Mouse (Mus musculus): ENCODE data around the gene Letmd1. TPM values are rescaled to one million over a fixed set of nuclear protein-coding genes. Genes with fewer than 3 reads are reported as not detected.

The Letmd1 gene
- polyA plus RNA-seq, 1 experiment from 2014 or later: 44.7 TPM

DNA sequence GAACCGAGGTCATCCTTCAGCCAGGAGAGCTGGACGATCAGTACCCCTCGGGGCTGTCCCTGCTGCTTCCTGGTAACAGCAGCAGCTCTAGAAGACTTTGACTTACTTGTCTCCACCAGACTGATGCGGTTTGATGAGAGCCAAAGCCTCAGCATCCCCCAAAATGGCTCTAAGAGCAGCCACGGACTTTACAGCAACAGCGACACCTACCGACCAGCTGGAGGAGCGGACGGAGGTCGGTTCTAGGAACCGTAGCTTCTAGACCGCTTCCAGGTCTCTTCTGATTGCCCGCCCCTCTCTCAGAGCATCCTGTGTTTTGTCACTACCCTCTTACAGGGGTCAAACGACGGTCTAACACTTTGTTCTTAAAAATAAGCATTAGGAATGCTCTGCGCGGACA is 11.5 kb upstream of the Letmd1 start:
- H3K27ac ChIP-seq: no peak overlapping the region
- H3K4me3 ChIP-seq: no peak overlapping the region
- no peaks in the 10 kb centered on the region for H3K4me1 ChIP-seq
- no peaks in the 10 kb centered on the region for H3K9me3 ChIP-seq (replicated peaks)
- H3K36me3 ChIP-seq (ENCODE audit: poor library complexity, severe bottlenecking): no peaks in the 10 kb centered on the region
- H3K27me3 ChIP-seq: peaks cover 11% of the 10 kb centered on the region; the same call in 1 of the 2 replicates
- ATAC-seq: peak; percentile 68; the same call in 1 of the 2 replicates
- H3K9ac ChIP-seq: no peak overlapping the region
- 11% methylated on average over 17 of the region's 17 CpGs for WGBS
- H3K4me2 ChIP-seq: 0 out of 2 replicates have a peak overlapping the region, but pooled peaks have one; percentile 7

DNA sequence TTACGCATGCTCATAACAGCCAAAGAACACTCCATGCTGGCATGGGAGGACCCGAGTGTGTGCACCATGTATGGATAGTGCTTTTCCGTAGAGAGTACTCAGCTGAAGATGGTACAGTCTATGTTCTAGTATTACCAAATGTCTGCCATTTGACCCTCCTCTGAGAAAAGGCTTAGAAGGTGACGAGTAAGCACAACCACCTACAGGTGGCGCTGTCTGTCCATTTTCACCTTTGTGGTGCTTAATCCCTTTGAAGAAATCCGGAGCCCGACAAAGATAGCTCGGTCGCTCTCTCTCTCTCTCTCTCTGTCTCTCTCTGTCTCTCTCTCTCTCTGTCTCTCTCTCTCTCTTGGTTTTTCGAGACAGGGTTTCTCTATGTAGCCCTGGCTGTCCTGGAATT is 10.8 kb upstream of the Letmd1 start:
- no peaks in the 10 kb centered on the region for H3K4me1 ChIP-seq
- no peak overlapping the region for H3K4me3 ChIP-seq
- ATAC-seq: 0 out of 2 replicates have a peak, but pooled peaks have one; percentile 24
- no peak overlapping the region for H3K4me2 ChIP-seq
- WGBS: 42% methylated on average over 10 of the region's 10 CpGs
- no peaks in the 10 kb centered on the region for H3K36me3 ChIP-seq (ENCODE audit: poor library complexity, severe bottlenecking)
- no peak overlapping the region for H3K9ac ChIP-seq
- H3K9me3 ChIP-seq (replicated peaks): no peaks in the 10 kb centered on the region
- H3K27ac ChIP-seq: no peak overlapping the region
- H3K27me3 ChIP-seq: peaks cover 11% of the 10 kb centered on the region; the same call in 1 of the 2 replicates

DNA sequence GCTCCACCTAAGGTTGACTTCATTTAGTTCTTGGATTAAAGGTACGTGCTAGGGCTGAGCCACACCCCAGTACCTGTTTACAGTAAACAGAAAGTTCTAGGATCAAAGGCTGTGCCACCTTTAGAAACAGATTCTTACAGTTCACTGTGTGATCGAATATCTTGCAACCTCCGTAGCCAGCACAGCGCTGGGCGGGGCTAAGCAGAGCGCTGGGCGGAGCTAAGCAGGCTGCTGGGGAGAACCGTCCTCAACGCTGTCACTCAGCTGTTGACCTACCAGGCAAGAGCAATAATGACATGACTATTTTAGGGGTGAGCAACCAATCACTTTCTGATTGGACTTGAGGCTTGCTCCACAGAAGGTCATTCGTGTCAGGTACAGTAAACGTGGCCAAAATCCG is 7.9 kb upstream of the Letmd1 start:
- ATAC-seq: 0 out of 2 replicates have a peak, but pooled peaks have one; percentile 30
- H3K27me3 ChIP-seq: peaks cover 11% of the 10 kb centered on the region; the same call in 1 of the 2 replicates
- H3K4me3 ChIP-seq: no peak overlapping the region
- H3K36me3 ChIP-seq (ENCODE audit: poor library complexity, severe bottlenecking): no peaks in the 10 kb centered on the region
- no peak overlapping the region for H3K9ac ChIP-seq
- H3K9me3 ChIP-seq (replicated peaks): no peaks in the 10 kb centered on the region
- 11% methylated on average over 12 of the region's 12 CpGs for WGBS
- H3K4me1 ChIP-seq: no peaks in the 10 kb centered on the region
- peak overlapping the region; percentile 15; the same call in 1 of the 2 replicates for H3K4me2 ChIP-seq
- no peak overlapping the region for H3K27ac ChIP-seq

DNA sequence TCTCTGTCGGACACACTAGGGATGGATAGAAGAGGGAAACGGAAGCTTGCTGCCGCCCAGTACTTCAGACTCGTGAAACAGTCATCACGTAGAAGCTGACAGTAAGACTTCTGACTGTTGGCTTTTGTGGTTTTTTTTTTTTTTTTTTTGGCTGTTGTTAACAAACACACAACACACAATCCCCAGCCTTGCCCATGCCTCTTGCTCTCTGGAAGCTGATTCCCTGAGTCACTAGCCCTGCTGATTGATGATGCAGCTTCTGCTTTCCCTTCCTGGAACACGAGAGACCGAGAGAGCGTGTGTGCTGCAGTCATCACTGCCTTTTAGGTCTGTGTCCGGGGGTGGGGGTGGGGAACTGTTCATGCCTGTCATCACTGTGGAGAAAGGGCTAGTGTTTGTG is 7.2 kb upstream of the Letmd1 start:
- WGBS: 72% methylated on average over 9 of the region's 9 CpGs
- no peaks in the 10 kb centered on the region for H3K9me3 ChIP-seq (replicated peaks)
- no peaks in the 10 kb centered on the region for H3K4me1 ChIP-seq
- no peak for ATAC-seq
- H3K36me3 ChIP-seq (ENCODE audit: poor library complexity, severe bottlenecking): no peaks in the 10 kb centered on the region
- no peak overlapping the region for H3K27ac ChIP-seq
- H3K4me2 ChIP-seq: no peak overlapping the region
- no peak overlapping the region for H3K4me3 ChIP-seq
- H3K27me3 ChIP-seq: peaks cover 11% of the 10 kb centered on the region; the same call in 1 of the 2 replicates
- H3K9ac ChIP-seq: no peak overlapping the region

DNA sequence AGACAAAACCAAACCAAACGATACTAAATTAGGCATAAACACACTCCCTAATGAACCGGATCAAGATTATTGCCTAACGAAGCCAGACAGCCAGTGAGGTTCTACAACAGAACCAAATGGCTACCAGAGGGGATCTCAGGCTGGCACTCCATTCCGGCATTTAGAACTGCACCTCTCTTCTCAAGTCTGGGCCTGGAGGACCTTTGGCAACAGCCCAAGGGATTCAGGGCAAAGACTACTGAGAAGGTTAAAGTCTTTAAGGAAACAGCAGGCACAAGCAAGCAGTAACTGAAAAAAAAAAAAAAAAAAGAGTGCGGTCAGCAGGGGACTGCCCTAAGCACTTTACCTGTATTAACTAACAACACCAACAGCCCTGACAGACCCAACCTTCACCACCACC is 6.7 kb upstream of the Letmd1 start:
- no peak overlapping the region for H3K27ac ChIP-seq
- H3K27me3 ChIP-seq: peaks cover 11% of the 10 kb centered on the region; the same call in 1 of the 2 replicates
- no peak overlapping the region for H3K9ac ChIP-seq
- no peaks in the 10 kb centered on the region for H3K36me3 ChIP-seq (ENCODE audit: poor library complexity, severe bottlenecking)
- WGBS: 62% methylated on average over 5 of the region's 5 CpGs
- H3K9me3 ChIP-seq (replicated peaks): no peaks in the 10 kb centered on the region
- no peak overlapping the region for H3K4me2 ChIP-seq
- H3K4me3 ChIP-seq: no peak overlapping the region
- H3K4me1 ChIP-seq: no peaks in the 10 kb centered on the region
- ATAC-seq: no peak

DNA sequence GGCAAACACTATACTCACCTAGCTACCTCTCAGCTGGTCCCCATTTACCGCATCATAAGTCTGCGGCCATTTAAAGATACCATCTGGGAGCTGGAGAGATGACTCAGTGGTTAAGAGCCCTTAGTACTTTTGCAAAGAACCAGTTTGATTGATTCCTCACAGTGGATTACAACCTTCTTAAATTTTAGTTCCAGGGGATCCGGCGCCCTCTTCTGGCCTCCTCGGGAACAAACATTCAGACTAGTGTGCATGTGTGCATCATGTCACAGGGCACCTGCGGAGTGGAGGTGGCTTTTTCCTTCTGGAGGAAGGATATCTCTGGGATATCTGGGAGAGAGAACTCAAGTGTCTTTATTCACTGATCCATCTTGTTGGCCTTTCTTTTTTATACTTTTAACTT is 5.1 kb upstream of the Letmd1 start:
- WGBS: 28% methylated on average over 6 of the region's 6 CpGs
- Histone ChIP-seq H3K4me2 (no peak overlapping the region), H3K27ac (no peak overlapping the region), H3K4me3 (no peak overlapping the region), H3K9ac (no peak overlapping the region), H3K27me3 (peaks cover 8% of the 10 kb centered on the region; the same call in 1 of the 2 replicates), H3K36me3 (ENCODE audit: poor library complexity, severe bottlenecking) (no peaks in the 10 kb centered on the region), H3K4me1 (peaks cover 11% of the 10 kb centered on the region), H3K9me3 (replicated peaks) (no peaks in the 10 kb centered on the region)
- ATAC-seq: no peak

DNA sequence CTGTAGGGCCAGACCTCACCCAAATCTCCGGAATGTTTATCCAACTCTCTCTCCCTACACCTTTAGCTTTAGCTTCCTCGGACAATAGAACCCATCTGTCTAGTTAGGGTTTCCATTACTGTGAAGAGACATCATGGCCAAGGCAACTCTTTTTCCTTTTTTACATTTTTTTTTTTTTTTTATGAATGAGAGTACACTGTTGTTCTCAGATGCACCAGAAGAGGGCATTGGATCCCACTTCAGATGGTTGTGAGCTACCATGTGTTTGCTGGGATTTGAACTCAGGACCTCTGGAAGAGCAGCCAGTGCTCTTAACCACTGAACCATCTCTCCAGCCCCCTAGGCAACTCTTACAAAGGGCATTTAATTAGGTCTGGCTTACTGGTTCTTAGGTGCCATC is 3.4 kb upstream of the Letmd1 start:
- Histone ChIP-seq H3K4me3 (no peak overlapping the region), H3K4me1 (peaks cover 22% of the 10 kb centered on the region), H3K27me3 (peaks cover under 1% of the 10 kb centered on the region; the same call in 1 of the 2 replicates), H3K9ac (no peak overlapping the region), H3K36me3 (ENCODE audit: poor library complexity, severe bottlenecking) (no peaks in the 10 kb centered on the region), H3K4me2 (no peak overlapping the region), H3K9me3 (replicated peaks) (no peaks in the 10 kb centered on the region), H3K27ac (no peak overlapping the region)
- 75% methylated on average over 2 of the region's 2 CpGs for WGBS
- no peak for ATAC-seq

DNA sequence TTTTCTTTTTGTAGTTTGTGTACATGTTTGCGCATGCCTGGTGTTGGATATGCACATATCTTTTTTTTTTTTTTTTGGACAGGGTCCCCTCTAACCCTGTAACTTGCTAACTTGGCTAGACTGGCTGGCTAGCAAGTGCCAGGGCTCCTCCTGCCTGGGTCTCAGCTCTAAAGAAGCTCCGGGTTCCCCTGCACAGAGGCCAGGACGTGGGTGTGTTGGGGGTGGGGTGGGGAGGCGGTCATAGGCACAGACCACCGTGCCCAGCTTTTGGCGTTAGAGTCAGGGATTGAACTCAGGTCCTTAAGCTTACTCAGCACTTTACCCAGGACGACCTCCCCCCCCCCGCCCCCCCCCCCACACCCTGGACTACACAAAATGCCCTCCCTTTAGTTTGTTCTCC is 1.1 kb upstream of the Letmd1 start:
- Histone ChIP-seq H3K4me2 (peak overlapping the region; percentile 89), H3K36me3 (ENCODE audit: poor library complexity, severe bottlenecking) (peaks cover 19% of the 10 kb centered on the region), H3K9ac (peak overlapping the region; percentile 87; the same call in 1 of the 2 replicates), H3K27ac (no peak overlapping the region), H3K9me3 (replicated peaks) (no peaks in the 10 kb centered on the region; the same call in 1 of the 2 replicates), H3K4me1 (peaks cover 25% of the 10 kb centered on the region), H3K27me3 (no peaks in the 10 kb centered on the region), H3K4me3 (peak overlapping the region; percentile 80)
- ATAC-seq: no peak
- 38% methylated on average over 8 of the region's 8 CpGs for WGBS

DNA sequence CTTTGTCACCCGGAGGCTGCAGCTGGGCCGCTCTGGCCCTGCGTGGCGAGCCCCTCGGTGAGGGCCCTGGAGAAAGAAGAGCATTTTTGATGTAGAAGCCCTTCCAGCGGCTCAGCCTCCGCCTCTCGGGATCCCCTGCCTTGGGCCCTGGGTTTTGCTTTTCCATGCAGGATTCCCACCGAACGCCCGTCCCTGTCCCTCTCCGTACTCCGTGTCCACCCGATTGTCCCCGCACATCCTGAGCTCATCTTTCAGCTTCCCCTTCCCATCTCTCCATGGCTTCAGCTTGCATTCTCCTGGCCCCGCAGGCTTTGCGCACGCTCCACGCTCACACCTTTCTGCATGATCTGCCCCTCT is 344 bp downstream of the Letmd1 start:
- WGBS: under 1% methylated on average over 19 of the region's 19 CpGs

DNA sequence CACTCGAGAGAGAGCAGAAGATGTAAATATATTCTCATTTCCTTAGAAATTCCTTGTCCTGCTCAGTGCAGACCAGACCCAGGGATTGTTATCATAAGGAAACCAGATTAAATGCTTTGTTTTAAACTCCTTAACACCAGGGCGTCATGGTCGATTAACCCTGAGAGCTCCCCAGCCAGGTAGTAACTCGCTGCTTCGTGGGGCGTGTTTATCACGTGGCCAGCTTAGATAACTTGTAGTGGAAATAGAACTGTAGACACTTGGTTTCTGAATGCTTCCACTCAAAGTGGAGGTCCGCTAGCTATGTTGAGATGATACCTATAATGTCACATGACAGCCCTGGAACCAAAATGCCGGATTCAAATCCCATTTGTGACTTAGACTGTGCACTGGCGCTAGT is 1.2 kb downstream of the Letmd1 start:
- ATAC-seq: no peak
- peaks cover 25% of the 10 kb centered on the region for H3K4me1 ChIP-seq
- peak overlapping the region; percentile 80 for H3K4me3 ChIP-seq
- peak overlapping the region; percentile 89 for H3K4me2 ChIP-seq
- no peaks in the 10 kb centered on the region; the same call in 1 of the 2 replicates for H3K9me3 ChIP-seq (replicated peaks)
- 71% methylated on average over 10 of the region's 10 CpGs for WGBS
- no peak overlapping the region for H3K27ac ChIP-seq
- no peaks in the 10 kb centered on the region for H3K27me3 ChIP-seq
- H3K36me3 ChIP-seq (ENCODE audit: poor library complexity, severe bottlenecking): peaks cover 42% of the 10 kb centered on the region
- H3K9ac ChIP-seq: peak overlapping the region; percentile 87

More for the DNA sequence above, 344 bp downstream of the Letmd1 start:
- ATAC-seq: no peak
- Histone ChIP-seq H3K4me3 (peak overlapping the region; percentile 80), H3K9me3 (replicated peaks) (no peaks in the 10 kb centered on the region; the same call in 1 of the 2 replicates), H3K36me3 (ENCODE audit: poor library complexity, severe bottlenecking) (peaks cover 34% of the 10 kb centered on the region), H3K27me3 (no peaks in the 10 kb centered on the region), H3K4me1 (peaks cover 25% of the 10 kb centered on the region), H3K4me2 (peak overlapping the region; percentile 89), H3K9ac (peak overlapping the region; percentile 87), H3K27ac (peak overlapping the region; percentile 80)

DNA sequence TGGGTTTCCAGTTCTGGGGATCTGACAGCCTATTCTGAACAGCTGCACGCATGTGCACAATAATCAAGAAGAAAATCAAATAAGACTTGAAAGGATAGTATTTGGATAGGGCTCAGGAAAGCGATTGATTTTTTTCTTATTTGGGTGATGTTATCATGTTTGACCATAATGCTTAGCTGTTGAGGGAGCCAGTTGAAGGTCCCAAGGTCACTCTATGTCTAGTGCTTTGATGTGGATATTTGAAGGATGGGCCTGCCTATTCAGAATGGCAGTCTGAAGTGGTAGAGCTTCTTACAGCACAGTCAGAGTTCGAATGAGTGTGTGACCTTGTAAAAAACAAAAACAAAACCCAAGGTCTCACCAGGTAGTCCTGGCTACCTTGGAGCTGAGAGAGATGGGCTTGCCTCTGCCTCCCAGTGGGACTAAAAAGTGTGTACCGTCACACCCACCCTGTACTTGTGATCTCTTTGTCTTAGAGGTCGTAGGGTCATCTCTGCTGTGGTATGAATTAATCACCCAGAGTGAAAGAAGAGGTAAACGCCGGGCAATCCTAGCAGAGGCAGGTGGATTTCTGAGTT is 5.2 kb downstream of the Letmd1 start:
- ATAC-seq: no peak
- Histone ChIP-seq H3K4me2 (no peak overlapping the region), H3K9ac (no peak overlapping the region), H3K4me1 (peaks cover 13% of the 10 kb centered on the region), H3K9me3 (replicated peaks) (no peaks in the 10 kb centered on the region; the same call in 1 of the 2 replicates), H3K36me3 (ENCODE audit: poor library complexity, severe bottlenecking) (peaks cover 81% of the 10 kb centered on the region), H3K27ac (no peak overlapping the region), H3K4me3 (no peak overlapping the region), H3K27me3 (no peaks in the 10 kb centered on the region)
- 82% methylated on average over 7 of the region's 7 CpGs for WGBS

DNA sequence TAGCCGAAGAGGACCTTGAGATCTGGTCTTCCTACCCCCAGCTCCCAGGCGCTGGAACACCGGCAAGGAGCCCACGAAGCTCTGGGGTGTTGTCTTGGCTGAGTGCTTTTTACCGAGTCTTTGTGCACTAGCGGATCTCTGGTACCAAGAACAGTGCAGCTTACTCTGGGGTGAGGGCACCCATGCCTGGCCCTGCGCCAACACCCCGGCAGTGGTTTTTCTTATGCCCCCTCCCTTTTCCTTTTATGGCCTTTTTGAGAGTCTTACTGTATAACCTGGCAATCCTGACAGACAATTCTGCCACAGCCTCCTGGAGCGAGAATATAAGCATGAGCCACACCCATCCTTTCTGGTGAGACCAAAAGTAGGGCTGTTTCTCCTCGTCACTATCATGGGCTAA is 9.5 kb downstream of the Letmd1 start:
- ATAC-seq: no peak
- 89% methylated on average over 10 of the region's 10 CpGs for WGBS
- no peaks in the 10 kb centered on the region for H3K27me3 ChIP-seq
- H3K36me3 ChIP-seq (ENCODE audit: poor library complexity, severe bottlenecking): peaks cover 99% of the 10 kb centered on the region
- no peaks in the 10 kb centered on the region for H3K9me3 ChIP-seq (replicated peaks)
- no peak overlapping the region for H3K4me3 ChIP-seq
- H3K9ac ChIP-seq: no peak overlapping the region
- H3K4me2 ChIP-seq: no peak overlapping the region
- H3K4me1 ChIP-seq: no peaks in the 10 kb centered on the region
- no peak overlapping the region for H3K27ac ChIP-seq

DNA sequence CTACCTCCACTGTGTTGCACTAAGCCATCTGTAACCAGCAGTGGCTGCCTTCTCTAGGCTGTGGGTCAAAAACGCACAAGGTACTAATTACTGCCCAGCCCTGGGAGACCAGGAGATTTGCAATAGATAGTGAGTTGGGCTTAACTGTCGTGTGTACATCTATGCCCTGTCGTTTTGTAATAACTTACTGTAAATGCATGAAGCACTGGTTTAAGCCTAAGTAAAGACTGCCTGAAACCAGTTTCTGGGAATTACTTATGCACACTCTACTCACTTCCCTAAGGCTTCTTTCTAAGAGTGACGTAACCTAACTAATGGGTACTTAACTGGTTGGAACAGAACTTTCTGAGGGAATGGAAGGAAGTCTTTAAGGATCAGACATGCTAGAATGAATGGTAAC is 10.1 kb downstream of the Letmd1 start:
- ATAC-seq: no peak
- 94% methylated on average over 4 of the region's 4 CpGs for WGBS
- H3K27ac ChIP-seq: no peak overlapping the region

More for the DNA sequence above, 10.1 kb downstream of the Letmd1 start:
- Histone ChIP-seq H3K4me2 (no peak overlapping the region), H3K36me3 (ENCODE audit: poor library complexity, severe bottlenecking) (peaks cover 99% of the 10 kb centered on the region), H3K4me3 (no peak overlapping the region), H3K9ac (no peak overlapping the region), H3K9me3 (replicated peaks) (no peaks in the 10 kb centered on the region), H3K27me3 (no peaks in the 10 kb centered on the region), H3K4me1 (no peaks in the 10 kb centered on the region)

Data from forebrain, embryonic 13.5 days (tissue).